Mouse (Mus musculus) lung, postnatal 4 days (tissue): ENCODE data around the gene Dynlt1f.
"Not testable (repeated sequence)": the region's sequence is repeated elsewhere in the genome, so short reads cannot be mapped to it uniquely, and the experiment has no call there.

Experiments used
- DNase-seq, 2 experiments: peaks; one replicate each; pipeline ENCODE4 v3.0.0; 2021

The Dynlt1f gene

GRCm38 (mm10) chr17:6621976-6622375 is 33.7 kb downstream of the Dynlt1f start:
- DNase-seq = not testable (repeated sequence)

- DNase-seq = not testable (repeated sequence)
Measured at GRCm38 (mm10) chr17:6620730-6621451, 34.8 kb downstream of the Dynlt1f start.

- not testable (repeated sequence) for DNase-seq
Measured at GRCm38 (mm10) chr17:6620035-6620434, 35.7 kb downstream of the Dynlt1f start.

GRCm38 (mm10) chr17:6619271-6619670 is 36.4 kb downstream of the Dynlt1f start:
- DNase-seq = not testable (repeated sequence)

- DNase-seq = not testable (repeated sequence)
Measured at GRCm38 (mm10) chr17:6617689-6618400, 37.9 kb downstream of the Dynlt1f start.

- DNase-seq = not testable (repeated sequence)
Measured at GRCm38 (mm10) chr17:6616731-6617130, 39.0 kb downstream of the Dynlt1f start.

- DNase-seq = not testable (repeated sequence)
Measured at GRCm38 (mm10) chr17:6614316-6614715, 41.4 kb downstream of the Dynlt1f start.

GRCm38 (mm10) chr17:6613524-6613923 is 42.2 kb downstream of the Dynlt1f start:
- not testable (repeated sequence) for DNase-seq

GRCm38 (mm10) chr17:6605347-6605746 is 50.4 kb downstream of the Dynlt1f start:
- not testable (repeated sequence) for DNase-seq

GRCm38 (mm10) chr17:6602205-6602604 is 53.5 kb downstream of the Dynlt1f start:
- DNase-seq = not testable (repeated sequence)

- peak; percentile 86 to 93 for DNase-seq
Measured at GRCm38 (mm10) chr17:6601204-6601911, 54.3 kb downstream of the Dynlt1f start, which contains the start of gene Dynlt1c. Dynlt1c (plus strand) TSS chr17:6601671.

GRCm38 (mm10) chr17:6600216-6600911 is 55.3 kb downstream of the Dynlt1f start:
- DNase-seq = peak in 1 of 2 experiments; percentile 24

GRCm38 (mm10) chr17:6598356-6598755 is 57.3 kb downstream of the Dynlt1f start:
- not testable (repeated sequence) for DNase-seq
